Mouse (Mus musculus): ENCODE measurements around the gene Tnni3k.

DNA sequence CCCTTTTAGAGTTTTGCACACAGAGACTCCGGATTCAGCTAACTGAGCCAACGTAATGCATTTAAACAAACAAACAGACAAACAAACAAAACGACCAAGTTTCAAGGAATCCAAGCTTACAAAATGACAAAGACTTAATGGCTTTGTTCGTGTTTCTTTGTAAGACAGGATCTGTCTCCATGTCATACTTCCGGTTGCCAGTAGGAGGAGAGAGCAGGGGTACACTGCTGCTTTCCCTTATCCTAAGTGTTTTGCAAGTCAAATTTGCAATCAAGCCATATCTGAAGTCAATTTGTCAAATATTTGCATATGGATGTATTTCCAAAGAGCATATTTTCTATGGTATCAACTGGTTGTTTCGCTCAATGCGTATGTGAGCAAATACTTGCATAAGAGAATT lies 20.9 kb downstream of the Tnni3k start:
- TF ChIP-seq CTCF (IDR thresholded peaks at IDR 0.05; ENCODE audit: low read depth) (no peak), EP300 (IDR thresholded peaks at IDR 0.05; ENCODE audit: low read depth) (no peak)

All from liver, embryonic 14.5 days (tissue).